Mouse (Mus musculus): ENCODE results near the gene Plekhb1. TPM values are rescaled to one million over a fixed set of nuclear protein-coding genes. Genes with fewer than 3 reads are reported as not detected.

The Plekhb1 gene
- polyA plus RNA-seq, 1 experiment: 197 TPM

DNA sequence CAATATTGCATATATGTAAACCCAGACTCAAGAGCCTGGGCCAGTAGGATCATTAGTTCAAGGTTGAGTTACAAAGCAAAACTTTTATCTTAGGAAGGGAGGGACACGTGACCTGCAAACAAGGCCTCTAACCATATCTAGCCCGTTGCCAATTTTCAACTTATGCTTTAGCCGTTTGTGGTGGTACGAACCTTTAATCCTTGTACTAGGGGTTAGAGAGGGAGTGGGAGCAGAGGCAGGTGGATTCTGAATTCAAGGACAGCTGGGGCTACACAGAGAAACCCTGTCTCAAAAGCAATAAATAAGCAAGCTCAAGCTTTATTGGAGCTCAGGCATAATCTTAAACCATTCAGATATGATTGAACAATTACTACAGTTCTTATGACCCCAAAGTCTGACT, 19.8 kb downstream of the Plekhb1 start:
- Histone ChIP-seq H3K4me3 (replicated peaks; ENCODE audit: extremely low read depth, low read depth, low read length) (no peak overlapping the region), H3K4me1 (ENCODE audit: control insufficient read depth, insufficient read depth, low read length) (no peaks in the 10 kb centered on the region)
- DNase-seq: no peak
- TF ChIP-seq CTCF (IDR thresholded peaks at IDR 0.05; ENCODE audit: insufficient read depth, low read length) (no peak), POLR2A (IDR thresholded peaks at IDR 0.05; ENCODE audit: borderline replicate concordance, extremely low read depth, low read depth, low read length) (no peak)
- 81% methylated on average over 4 of the region's 4 CpGs for WGBS

DNA sequence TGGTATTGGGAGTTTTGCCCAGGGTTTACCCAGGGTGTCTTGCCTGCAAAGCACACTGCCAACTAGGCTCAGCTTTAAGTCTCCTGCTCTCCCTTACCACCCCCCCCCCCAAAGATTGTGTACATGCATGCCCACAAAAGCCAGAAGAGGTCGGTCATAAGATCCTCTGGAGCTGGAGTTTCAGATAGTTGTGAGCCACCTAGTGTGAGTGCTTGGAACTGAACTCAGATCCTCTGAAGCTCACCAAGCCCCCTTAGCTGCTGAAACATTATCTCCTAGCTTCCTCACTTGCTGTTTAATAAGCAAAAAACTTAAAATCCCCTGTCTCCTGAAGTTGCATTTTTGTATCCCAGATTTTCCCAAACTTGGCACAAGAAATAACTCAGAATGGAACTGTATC, 24.6 kb downstream of the Plekhb1 start:
- WGBS: 0% methylated on average over 1 of the region's 1 CpGs
- Histone ChIP-seq H3K4me1 (ENCODE audit: control insufficient read depth, insufficient read depth, low read length) (no peaks in the 10 kb centered on the region), H3K4me3 (replicated peaks; ENCODE audit: extremely low read depth, low read depth, low read length) (no peak overlapping the region)
- TF ChIP-seq POLR2A (IDR thresholded peaks at IDR 0.05; ENCODE audit: borderline replicate concordance, extremely low read depth, low read depth, low read length) (no peak), CTCF (IDR thresholded peaks at IDR 0.05; ENCODE audit: insufficient read depth, low read length) (peak; percentile 34; the same call in 1 of the 2 replicates)
- DNase-seq: no peak

DNA sequence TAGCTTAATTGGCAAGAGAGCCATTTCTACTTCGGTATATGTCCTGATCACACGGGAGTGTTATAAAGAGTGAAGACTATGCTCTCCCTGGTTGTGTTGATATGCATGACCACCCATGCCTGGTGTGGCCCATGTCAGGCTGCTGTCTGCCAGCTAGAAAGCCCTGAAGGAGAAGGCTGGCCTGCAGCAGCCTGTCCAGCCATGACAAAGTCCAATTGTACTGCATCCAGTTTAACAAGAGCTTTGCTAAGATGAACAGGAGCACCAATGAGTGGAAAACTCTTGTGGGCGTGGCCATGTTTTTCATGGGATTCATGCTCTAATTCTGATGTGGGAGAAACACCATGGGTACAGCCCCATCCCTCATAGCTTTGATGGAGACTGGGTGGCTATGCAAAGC, 37.7 kb downstream of the Plekhb1 start:
- WGBS: 93% methylated on average over 3 of the region's 3 CpGs
- Histone ChIP-seq H3K4me1 (ENCODE audit: control insufficient read depth, insufficient read depth, low read length) (peaks cover 3% of the 10 kb centered on the region; the same call in 1 of the 2 replicates), H3K4me3 (replicated peaks; ENCODE audit: extremely low read depth, low read depth, low read length) (no peak overlapping the region)
- DNase-seq: no peak
- no peak for TF ChIP-seq CTCF (IDR thresholded peaks at IDR 0.05; ENCODE audit: insufficient read depth, low read length)
- no peak for TF ChIP-seq POLR2A (IDR thresholded peaks at IDR 0.05; ENCODE audit: borderline replicate concordance, extremely low read depth, low read depth, low read length)

DNA sequence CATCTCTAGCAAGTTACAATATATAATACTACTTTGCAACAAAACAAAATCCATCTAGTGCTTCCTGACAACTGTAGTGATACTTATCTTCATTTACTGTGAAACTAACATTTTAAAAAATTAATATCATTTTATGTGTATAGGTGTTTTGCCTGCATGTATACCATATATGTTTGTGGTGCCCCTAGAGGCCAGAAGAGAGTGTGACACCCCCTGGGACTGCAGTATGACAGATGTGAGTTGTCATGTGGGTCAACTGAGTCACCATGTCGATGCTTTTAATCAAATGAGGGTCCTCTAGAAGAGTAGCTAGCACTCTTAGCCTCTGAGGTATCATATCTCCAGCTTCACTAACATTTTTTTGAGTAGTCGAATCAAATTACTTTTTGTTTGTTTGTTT, 39.9 kb downstream of the Plekhb1 start:
- peaks cover 3% of the 10 kb centered on the region; the same call in 1 of the 2 replicates for H3K4me1 ChIP-seq (ENCODE audit: control insufficient read depth, insufficient read depth, low read length)
- no peak overlapping the region for H3K4me3 ChIP-seq (replicated peaks; ENCODE audit: extremely low read depth, low read depth, low read length)
- TF ChIP-seq CTCF (IDR thresholded peaks at IDR 0.05; ENCODE audit: insufficient read depth, low read length) (peak; percentile 30; the same call in 1 of the 2 replicates), POLR2A (IDR thresholded peaks at IDR 0.05; ENCODE audit: borderline replicate concordance, extremely low read depth, low read depth, low read length) (no peak)
- WGBS: 65% methylated on average over 2 of the region's 2 CpGs
- no peak for DNase-seq

DNA sequence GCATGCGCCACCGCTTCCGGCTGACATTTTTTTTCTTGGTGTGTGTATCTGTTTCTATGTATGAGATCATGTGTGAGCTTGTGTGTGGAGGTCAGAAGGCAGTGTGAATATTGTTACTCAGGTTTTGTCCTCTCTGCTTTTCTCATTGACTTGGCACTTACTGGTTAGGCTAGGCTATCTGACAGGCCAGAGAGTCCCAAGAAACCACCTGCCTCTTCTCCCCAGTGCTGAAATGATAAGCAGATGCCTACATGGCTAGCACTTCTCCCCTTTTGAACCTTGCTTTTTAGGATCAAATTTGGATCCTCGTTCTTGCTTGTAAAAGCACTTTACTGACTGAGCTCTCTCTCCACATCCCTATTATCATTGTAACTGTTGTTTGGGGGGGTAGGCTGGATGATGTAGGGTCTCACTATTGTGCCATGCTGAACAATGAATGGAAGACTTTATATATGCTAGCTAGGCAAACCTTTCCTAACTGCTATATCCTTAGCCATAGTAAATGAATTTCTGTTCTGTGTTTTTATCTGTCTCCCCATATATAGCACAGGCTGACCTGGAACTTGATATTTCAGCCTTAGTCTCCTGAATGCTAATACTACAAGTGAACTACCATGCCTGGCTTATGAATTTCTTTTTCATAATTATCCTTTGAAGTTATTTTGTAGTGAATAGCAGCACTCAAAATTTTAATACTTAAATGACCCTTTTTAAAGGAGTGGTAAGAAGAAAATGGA, 45.9 kb downstream of the Plekhb1 start:
- DNase-seq: no peak
- TF ChIP-seq POLR2A (IDR thresholded peaks at IDR 0.05; ENCODE audit: borderline replicate concordance, extremely low read depth, low read depth, low read length) (no peak), CTCF (IDR thresholded peaks at IDR 0.05; ENCODE audit: insufficient read depth, low read length) (no peak)
- no peaks in the 10 kb centered on the region; the same call in 1 of the 2 replicates for H3K4me1 ChIP-seq (ENCODE audit: control insufficient read depth, insufficient read depth, low read length)
- WGBS: 87% methylated on average over 4 of the region's 4 CpGs
- no peak overlapping the region for H3K4me3 ChIP-seq (replicated peaks; ENCODE audit: extremely low read depth, low read depth, low read length)

DNA sequence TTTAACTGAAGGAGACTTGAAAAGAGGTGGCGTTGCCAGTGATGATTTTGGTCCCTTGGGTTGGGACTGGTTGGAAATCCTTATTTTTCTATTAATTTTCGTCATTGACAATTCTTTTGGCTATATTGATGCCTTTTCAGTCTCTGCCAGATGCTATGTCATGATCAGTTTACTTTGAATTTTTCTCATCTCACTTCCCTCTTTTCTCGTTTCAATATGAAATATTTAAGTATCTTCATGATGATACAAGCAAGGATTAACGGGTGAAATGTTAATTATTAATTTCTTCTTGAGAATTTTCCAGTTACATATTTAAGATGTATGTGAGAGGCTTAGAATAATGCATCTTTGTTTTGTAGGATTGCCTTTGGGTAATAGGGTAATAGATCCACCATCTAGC, 53.3 kb downstream of the Plekhb1 start:
- TF ChIP-seq POLR2A (IDR thresholded peaks at IDR 0.05; ENCODE audit: borderline replicate concordance, extremely low read depth, low read depth, low read length) (no peak), CTCF (IDR thresholded peaks at IDR 0.05; ENCODE audit: insufficient read depth, low read length) (no peak)
- peaks cover 4% of the 10 kb centered on the region for H3K4me1 ChIP-seq (ENCODE audit: control insufficient read depth, insufficient read depth, low read length)
- WGBS: 14% methylated on average over 4 of the region's 4 CpGs
- DNase-seq: no peak
- peak overlapping the region; percentile 88 for H3K4me3 ChIP-seq (replicated peaks; ENCODE audit: extremely low read depth, low read depth, low read length)

DNA sequence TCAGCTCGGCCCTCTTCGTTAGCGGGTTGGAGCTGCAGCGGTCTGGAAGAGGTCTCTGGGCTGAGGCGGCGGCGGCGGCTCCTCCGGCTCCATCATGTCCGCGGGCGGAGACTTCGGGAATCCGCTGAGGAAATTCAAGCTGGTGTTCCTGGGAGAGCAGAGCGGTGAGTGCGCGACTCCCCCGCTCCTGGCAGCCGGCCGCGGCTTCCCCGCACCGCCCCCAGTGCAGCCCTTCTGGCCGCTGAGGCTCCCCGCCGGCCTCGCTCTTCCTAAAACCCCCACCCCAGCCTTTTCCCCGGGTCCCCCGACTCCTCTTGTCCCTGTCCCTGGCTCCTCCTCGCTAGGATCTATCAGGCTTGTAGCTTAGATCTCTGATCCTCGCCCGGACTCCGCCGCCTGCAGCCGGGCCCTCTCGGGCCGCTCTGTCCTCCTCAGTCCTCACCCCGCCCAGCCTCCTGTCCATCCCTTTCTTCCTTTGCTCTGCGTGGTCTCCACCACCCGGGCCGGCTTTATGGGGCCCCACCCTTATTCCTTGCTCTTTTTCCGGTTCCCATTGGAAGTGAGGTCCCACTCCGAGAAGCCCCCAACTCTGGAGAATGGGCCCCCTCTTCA, 54.0 kb downstream of the Plekhb1 start, which contains the start of gene Mrpl48:
TSS of gene Mrpl48 (minus strand) at position 172 of the 612 bp plus-strand sequence.
- Histone ChIP-seq H3K4me1 (ENCODE audit: control insufficient read depth, insufficient read depth, low read length) (peaks cover 4% of the 10 kb centered on the region), H3K4me3 (replicated peaks; ENCODE audit: extremely low read depth, low read depth, low read length) (peak within 1 kb of the TSS; percentile 88)
- WGBS: under 1% methylated on average over 43 of the region's 43 CpGs
- TF ChIP-seq CTCF (IDR thresholded peaks at IDR 0.05; ENCODE audit: insufficient read depth, low read length) (no peak), POLR2A (IDR thresholded peaks at IDR 0.05; ENCODE audit: borderline replicate concordance, extremely low read depth, low read depth, low read length) (no peak)
- no peak for DNase-seq

DNA sequence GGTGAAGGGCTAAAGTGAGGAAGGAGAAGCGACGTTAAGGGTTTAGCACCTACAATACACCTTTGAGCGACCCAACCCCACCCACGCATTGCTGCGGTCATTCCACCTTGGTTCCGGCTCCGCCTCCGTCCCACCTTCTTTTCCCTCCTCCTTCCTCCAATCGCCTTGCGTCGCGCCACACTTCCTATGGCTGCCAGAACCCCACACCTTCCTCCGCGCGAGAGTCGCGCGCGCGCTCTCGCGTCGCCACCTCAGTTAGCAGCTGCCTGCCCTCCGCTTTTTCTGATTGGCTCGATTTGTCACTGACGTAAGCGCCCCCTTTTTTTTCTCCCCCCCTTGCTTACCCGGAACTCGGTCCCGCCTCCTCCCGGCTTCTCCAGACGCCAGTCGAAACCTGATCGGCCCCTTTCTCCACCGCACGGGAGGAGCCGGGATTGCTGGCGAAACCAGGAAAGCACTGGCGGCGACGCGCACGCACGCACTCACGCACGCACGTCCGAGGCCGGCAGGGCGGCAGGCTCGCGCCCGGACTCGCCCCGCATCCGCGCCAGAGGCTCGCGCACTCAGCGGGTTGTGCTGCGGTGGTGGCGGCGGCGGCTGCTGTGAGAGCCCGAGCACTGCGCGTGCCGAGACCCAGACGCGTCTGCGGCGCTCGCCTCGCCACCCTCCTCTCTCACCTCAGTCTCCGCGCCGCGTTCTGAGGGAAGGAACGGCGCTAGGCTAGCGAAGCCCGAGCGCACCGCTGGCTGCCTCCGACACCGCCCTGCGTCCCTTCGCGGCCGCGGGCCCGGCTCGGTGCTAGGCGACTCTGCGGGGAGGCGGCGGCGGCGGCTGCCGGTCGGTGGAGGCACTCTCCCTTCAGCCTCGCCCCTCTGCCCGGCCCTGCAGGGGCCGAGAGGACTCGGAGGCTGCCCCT, 54.7 kb downstream of the Plekhb1 start, which contains the start of gene Rab6a:
TSS of gene Rab6a (plus strand) at position 197 of the 916 bp plus-strand sequence.
- Histone ChIP-seq H3K4me1 (ENCODE audit: control insufficient read depth, insufficient read depth, low read length) (peaks cover 4% of the 10 kb centered on the region), H3K4me3 (replicated peaks; ENCODE audit: extremely low read depth, low read depth, low read length) (peak within 1 kb of the TSS; percentile 88)
- TF ChIP-seq CTCF (IDR thresholded peaks at IDR 0.05; ENCODE audit: insufficient read depth, low read length) (no peak), POLR2A (IDR thresholded peaks at IDR 0.05; ENCODE audit: borderline replicate concordance, extremely low read depth, low read depth, low read length) (peak; percentile 95)
- under 1% methylated on average over 105 of the region's 105 CpGs for WGBS
- DNase-seq: peak; percentile 92

DNA sequence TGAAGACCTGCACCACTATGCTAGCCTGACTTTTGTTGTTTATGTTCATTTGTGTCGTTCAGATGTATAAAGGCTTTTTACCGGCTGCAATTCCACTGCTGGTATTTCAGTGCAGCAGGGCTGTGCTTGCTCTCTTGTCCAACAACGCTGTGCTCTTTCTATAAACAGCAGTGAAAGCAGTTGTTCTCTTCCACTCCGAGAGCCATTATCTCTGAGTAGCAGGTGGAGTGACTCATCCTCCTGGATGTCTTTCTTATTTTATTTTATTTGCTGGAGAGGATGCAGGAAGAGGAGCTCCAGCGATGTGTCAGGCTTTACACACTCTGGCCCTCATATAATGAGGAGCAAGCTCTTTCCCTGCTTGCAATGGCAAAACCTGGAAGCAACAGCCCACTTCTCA, 62.0 kb downstream of the Plekhb1 start:
- TF ChIP-seq CTCF (IDR thresholded peaks at IDR 0.05; ENCODE audit: insufficient read depth, low read length) (no peak), POLR2A (IDR thresholded peaks at IDR 0.05; ENCODE audit: borderline replicate concordance, extremely low read depth, low read depth, low read length) (no peak)
- whole genome bisulfite sequencing: 57% methylated on average over 5 of the region's 5 CpGs
- no peak for DNase-seq
- no peaks in the 10 kb centered on the region for H3K4me1 ChIP-seq (ENCODE audit: control insufficient read depth, insufficient read depth, low read length)
- no peak overlapping the region for H3K4me3 ChIP-seq (replicated peaks; ENCODE audit: extremely low read depth, low read depth, low read length)

Measured in lung, adult 2 months (tissue).